In the genomic region with DNA sequence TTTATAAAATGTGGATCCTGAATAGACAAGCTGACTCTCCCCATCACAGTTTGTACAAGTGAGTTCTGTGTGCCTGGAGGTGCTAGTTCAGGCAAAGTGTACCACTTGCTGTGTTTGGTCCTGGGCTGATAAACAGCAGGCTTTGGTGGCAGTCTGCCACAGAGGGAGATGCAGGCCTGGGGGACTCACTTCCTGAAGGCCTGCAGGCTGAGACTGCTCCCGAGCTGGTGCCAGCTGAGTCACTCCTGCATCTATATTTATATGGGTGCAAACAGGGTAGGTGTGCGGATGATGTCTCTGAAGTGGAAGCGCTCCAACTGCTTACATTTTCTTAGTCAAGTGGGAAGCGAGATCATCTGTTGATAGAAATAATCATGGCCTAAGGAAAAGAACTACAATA, we compare ENCODE assay signal across 8 mouse cellular contexts. TPM values are rescaled to one million over a fixed set of nuclear protein-coding genes. Genes with fewer than 3 reads are reported as not detected.
DNase-seq lines count a peak whose midpoint lies in the region.

No protein-coding gene starts in this region.

- peak; percentile 23 to 27 for DNase-seq in urinary bladder, adult 18-20 months (ENCODE audit: low spot score in 2 of 2)
- no peak for DNase-seq in urinary bladder, postnatal 10 days (ENCODE audit: low spot score)
- peak; percentile 24 to 51 for DNase-seq in frontal cortex, postnatal 10 days (ENCODE audit: low spot score in 2 of 2)
- DNase-seq in layer of hippocampus, adult 18-20 months (ENCODE audit: low spot score in 2 of 2): peak; percentile 60 to 78
- peak; percentile 80 to 86 for DNase-seq in right cerebral cortex, postnatal 36 days (ENCODE audit: low spot score in 2 of 2)
- DNase-seq in embryo, embryonic 10 days (ENCODE audit: low spot score): no peak
- DNase-seq in kidney, postnatal 14 days: no peak
- DNase-seq in thymus, adult 18-20 months: no peak

RNA-seq across cellular contexts. Expression of a gene that starts 14.9 kb away (rescaled TPM):
- total RNA-seq in layer of hippocampus, adult 18-20 months (2021): 100 to 1,000 TPM; 334 to 337 TPM

RNA-seq across cellular contexts. Expression of a gene that starts 24.5 kb away (rescaled TPM):
- total RNA-seq in layer of hippocampus, adult 18-20 months (2021): 10 to 100 TPM; 72.0 to 84.2 TPM

RNA-seq across cellular contexts. Expression of a gene that starts 59.8 kb away (rescaled TPM):
- total RNA-seq in layer of hippocampus, adult 18-20 months (2021): 10 to 100 TPM; 67.0 to 73.5 TPM

Comparison
In these comparisons a context has a peak if more than half of its experiments do, and no peak if none do; other contexts are left out.
1. DNase-seq: peak in urinary bladder, adult 18-20 months (2 of 2), frontal cortex, postnatal 10 days (2 of 2), layer of hippocampus, adult 18-20 months (2 of 2) and right cerebral cortex, postnatal 36 days (2 of 2); none in urinary bladder, postnatal 10 days (single experiment), embryo, embryonic 10 days (single experiment), kidney, postnatal 14 days (single experiment) and thymus, adult 18-20 months (0 of 2).